7 mouse cellular contexts compared by ENCODE assay signal in genomic region chr11:114571144-114571869, GRCm38 (mm10).
DNase-seq lines count a peak whose midpoint lies in the region; ATAC-seq and TF ChIP-seq lines count a peak whose summit lies in the region.

No protein-coding gene starts in this region.

- no peaks in the 10 kb centered on the region for H3K36me3 ChIP-seq in heart, postnatal 0 days (replicated peaks; ENCODE audit: control insufficient read depth, insufficient read depth, low read length)
- no peaks in the 10 kb centered on the region for H3K36me3 ChIP-seq in ES-Bruce4 (ENCODE audit: control insufficient read depth, insufficient read depth, low read length, poor library complexity, severe bottlenecking)
- H3K36me3 ChIP-seq in liver, embryonic 12.5 days: no peaks in the 10 kb centered on the region
- no peaks in the 10 kb centered on the region for H3K36me3 ChIP-seq in forebrain, embryonic 15.5 days
- H3K36me3 ChIP-seq in midbrain, embryonic 11.5 days (ENCODE audit: control insufficient read depth, insufficient read depth, low read length): no peaks in the 10 kb centered on the region

- 25% methylated on average over 20 of the region's 20 CpGs for WGBS in heart, postnatal 0 days
- WGBS in liver, embryonic 12.5 days (ENCODE audit: insufficient replicate concordance): 19% methylated on average over 20 of the region's 20 CpGs
- 49% methylated on average over 20 of the region's 20 CpGs for WGBS in forebrain, embryonic 15.5 days
- 48% methylated on average over 20 of the region's 20 CpGs for WGBS in midbrain, embryonic 11.5 days

- H3K4me1 ChIP-seq in heart, postnatal 0 days (ENCODE audit: control insufficient read depth, insufficient read depth): no peaks in the 10 kb centered on the region
- H3K4me1 ChIP-seq in ES-Bruce4 (ENCODE audit: control insufficient read depth, insufficient read depth, low read length): peaks cover 4% of the 10 kb centered on the region
- no peaks in the 10 kb centered on the region; the same call in 1 of the 2 replicates for H3K4me1 ChIP-seq in liver, embryonic 12.5 days
- peaks cover 18% of the 10 kb centered on the region for H3K4me1 ChIP-seq in forebrain, embryonic 15.5 days
- H3K4me1 ChIP-seq in midbrain, embryonic 11.5 days (ENCODE audit: control insufficient read depth, insufficient read depth, low read length): peaks cover 20% of the 10 kb centered on the region

- TF ChIP-seq CTCF in heart, postnatal 0 days (IDR thresholded peaks at IDR 0.05; ENCODE audit: low read depth): no peak
- no peak for TF ChIP-seq CTCF in ES-Bruce4 (IDR thresholded peaks at IDR 0.05; ENCODE audit: low read depth, low read length)

- TF ChIP-seq EP300 in heart, postnatal 0 days (IDR thresholded peaks at IDR 0.05; ENCODE audit: low read depth): no peak
- TF ChIP-seq EP300 in ES-Bruce4 (IDR thresholded peaks at IDR 0.05; ENCODE audit: insufficient read depth, low read depth, low read length): peak; percentile 57; the same call in 1 of the 2 replicates

- no peak overlapping the region for H3K4me3 ChIP-seq in heart, postnatal 0 days (ENCODE audit: low read depth, low read length)
- H3K4me3 ChIP-seq in ES-Bruce4 (ENCODE audit: low read depth, low read length): peak overlapping the region; percentile 43
- H3K4me3 ChIP-seq in liver, embryonic 12.5 days: no peak overlapping the region
- no peak overlapping the region for H3K4me3 ChIP-seq in forebrain, embryonic 15.5 days
- H3K4me3 ChIP-seq in midbrain, embryonic 11.5 days (ENCODE audit: low read depth, low read length): no peak overlapping the region

- TF ChIP-seq POLR2A in ES-Bruce4 (IDR thresholded peaks at IDR 0.05; ENCODE audit: insufficient read depth, low read length): no peak

- no peak for ATAC-seq in heart, postnatal 0 days (ENCODE audit: insufficient read depth, low read depth)
- no peak for ATAC-seq in liver, embryonic 12.5 days
- no peak for ATAC-seq in forebrain, embryonic 15.5 days (replicated peaks)
- ATAC-seq in midbrain, embryonic 11.5 days (ENCODE audit: low FRiP score): no peak

- intact Hi-C loops in heart, postnatal 36 days (cut with DNase I): loop anchor here (1.0 kb wide), 1 partner anchor 65 kb away; no protein-coding TSS in a partner anchor

- no peak overlapping the region for H3K27ac ChIP-seq in heart, postnatal 0 days (ENCODE audit: low read depth)
- H3K27ac ChIP-seq in ES-Bruce4 (ENCODE audit: insufficient read depth, low read length): peak overlapping the region; percentile 82
- no peak overlapping the region for H3K27ac ChIP-seq in liver, embryonic 12.5 days
- no peak overlapping the region for H3K27ac ChIP-seq in forebrain, embryonic 15.5 days (replicated peaks)
- no peak overlapping the region for H3K27ac ChIP-seq in midbrain, embryonic 11.5 days (ENCODE audit: low read depth, low read length)

- no peak overlapping the region for H3K9ac ChIP-seq in heart, postnatal 0 days (replicated peaks; ENCODE audit: low read depth, low read length)
- H3K9ac ChIP-seq in ES-Bruce4 (ENCODE audit: low read depth, poor library complexity, severe bottlenecking): no peak overlapping the region
- H3K9ac ChIP-seq in liver, embryonic 12.5 days: no peak overlapping the region
- H3K9ac ChIP-seq in forebrain, embryonic 15.5 days (replicated peaks): no peak overlapping the region
- H3K9ac ChIP-seq in midbrain, embryonic 11.5 days (ENCODE audit: low read length): no peak overlapping the region

- peaks cover 27% of the 10 kb centered on the region for H3K27me3 ChIP-seq in heart, postnatal 0 days (ENCODE audit: control insufficient read depth, insufficient read depth, low read length)
- H3K27me3 ChIP-seq in ES-Bruce4 (ENCODE audit: control insufficient read depth, insufficient read depth, low read length, poor library complexity, severe bottlenecking): no peaks in the 10 kb centered on the region
- H3K27me3 ChIP-seq in liver, embryonic 12.5 days (replicated peaks): peaks cover 57% of the 10 kb centered on the region
- no peaks in the 10 kb centered on the region for H3K27me3 ChIP-seq in forebrain, embryonic 15.5 days
- peaks cover 8% of the 10 kb centered on the region; the same call in 1 of the 2 replicates for H3K27me3 ChIP-seq in midbrain, embryonic 11.5 days (ENCODE audit: control insufficient read depth, insufficient read depth, low read length)

- H3K9me3 ChIP-seq in heart, postnatal 0 days (replicated peaks; ENCODE audit: control insufficient read depth, low read length): 0 out of 2 replicates have a peak, but pooled peaks cover 10% of the 10 kb centered on the region
- no peaks in the 10 kb centered on the region; the same call in 1 of the 2 replicates for H3K9me3 ChIP-seq in ES-Bruce4 (replicated peaks; ENCODE audit: control insufficient read depth, insufficient read depth, low read length, poor library complexity, severe bottlenecking)
- no peaks in the 10 kb centered on the region; the same call in none of the 2 replicates for H3K9me3 ChIP-seq in liver, embryonic 12.5 days (replicated peaks)
- peaks cover 5% of the 10 kb centered on the region; the same call in 1 of the 2 replicates for H3K9me3 ChIP-seq in forebrain, embryonic 15.5 days
- H3K9me3 ChIP-seq in midbrain, embryonic 11.5 days (ENCODE audit: control insufficient read depth, low read length): peaks cover 7% of the 10 kb centered on the region; the same call in 1 of the 2 replicates

- no peak for DNase-seq in heart, postnatal 0 days (ENCODE audit: low spot score)
- no peak for DNase-seq in heart, postnatal 36 days
- DNase-seq in CD4-positive helper T cell, adult 2 months (ENCODE audit: low read depth, low spot score): peak; percentile 21
- no peak for DNase-seq in midbrain, embryonic 11.5 days (ENCODE audit: low spot score, missing footprints)

- peak overlapping the region; percentile 10; the same call in 1 of the 2 replicates for H3K4me2 ChIP-seq in heart, postnatal 0 days (ENCODE audit: low read depth, low read length)
- peak overlapping the region; percentile 37 for H3K4me2 ChIP-seq in liver, embryonic 12.5 days
- H3K4me2 ChIP-seq in forebrain, embryonic 15.5 days (replicated peaks): no peak overlapping the region
- H3K4me2 ChIP-seq in midbrain, embryonic 11.5 days: no peak overlapping the region

Comparison
In these comparisons a context has a peak if more than half of its experiments do, and no peak if none do; other contexts are left out.
1. H3K4me2 ChIP-seq: peak in heart, postnatal 0 days (single experiment) and liver, embryonic 12.5 days (single experiment); none in forebrain, embryonic 15.5 days (single experiment) and midbrain, embryonic 11.5 days (single experiment).